In the genomic region with DNA sequence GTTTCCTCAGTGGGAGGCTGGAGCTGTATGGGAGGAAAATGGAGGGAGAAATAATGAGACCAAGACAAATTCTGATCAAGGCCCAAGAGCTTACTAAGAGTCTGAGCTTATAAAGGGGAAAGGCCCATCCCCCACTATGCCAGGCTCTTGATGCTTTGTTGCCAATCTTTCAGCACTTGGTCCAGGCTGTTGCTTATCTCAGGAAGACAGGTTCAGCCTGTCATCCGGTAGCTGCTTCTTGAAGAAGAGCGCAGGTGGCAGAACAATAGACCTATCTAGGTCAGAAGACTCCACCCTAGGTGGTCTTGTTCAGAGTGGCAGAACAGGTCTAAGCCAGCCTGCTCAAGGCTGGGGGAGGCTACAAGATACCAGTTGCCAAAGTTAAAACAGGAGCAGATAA, we compare ENCODE assay signal across 23 mouse cellular contexts.
DNase-seq lines count a peak whose midpoint lies in the region; ATAC-seq and TF ChIP-seq lines count a peak whose summit lies in the region.
"Had no signal": no experiment of that assay in that cellular context is flagged by ENCODE, and none has a peak within 500 bp of the region (broad histone marks: within the 10 kb centered on the region; RNA-seq: fewer than 3 reads in every experiment).

No protein-coding gene starts in this region.

- TF ChIP-seq CTCF in cerebellum, adult 2 months (IDR thresholded peaks at IDR 0.05; ENCODE audit: borderline replicate concordance, insufficient read depth, low read depth, low read length): no peak

- no peaks in the 10 kb centered on the region for H3K4me1 ChIP-seq in cerebellum, adult 2 months (ENCODE audit: control insufficient read depth, insufficient read depth, low read length)
- H3K4me1 ChIP-seq: embryonic facial prominence, embryonic 10.5 days; forebrain, embryonic 13.5 days; heart, embryonic 13.5 days; hindbrain, embryonic 12.5 days had no signal

- no peaks in the 10 kb centered on the region for H3K27me3 ChIP-seq in cerebellum, adult 2 months (ENCODE audit: control insufficient read depth, insufficient read depth, low read length)
- H3K27me3 ChIP-seq: forebrain, embryonic 13.5 days; heart, embryonic 13.5 days; hindbrain, embryonic 12.5 days; Patski had no signal

- peak; percentile 47; the same call in 1 of the 2 replicates for ATAC-seq in megakaryocyte-erythroid progenitor cell, adult 5-6 weeks (replicated peaks; ENCODE audit: low FRiP score, low TSS enrichment, poor library complexity, severe bottlenecking)
- ATAC-seq: CD4-positive, CD25-positive, alpha-beta regulatory T cell, adult 4 months; forebrain, embryonic 13.5 days; forebrain, postnatal 0 days; hindbrain, embryonic 16.5 days; inflammation-experienced regulatory T-cells, adult 6 months; Patski had no signal

- TF ChIP-seq POLR2A in cerebellum, adult 2 months (IDR thresholded peaks at IDR 0.05; ENCODE audit: borderline replicate concordance, insufficient read depth, low read length): no peak

- H3K4me3 ChIP-seq in cerebellum, adult 2 months (replicated peaks; ENCODE audit: insufficient read depth, low read depth, low read length): no peak overlapping the region
- H3K4me3 ChIP-seq: embryonic facial prominence, embryonic 10.5 days; forebrain, embryonic 13.5 days; heart, embryonic 13.5 days; hindbrain, embryonic 12.5 days had no signal

- H3K27ac ChIP-seq in cerebellum, adult 2 months (ENCODE audit: insufficient read depth, low read length): no peak overlapping the region
- H3K27ac ChIP-seq: embryonic facial prominence, embryonic 10.5 days; forebrain, embryonic 13.5 days; heart, embryonic 13.5 days; hindbrain, embryonic 12.5 days had no signal

- 97% methylated on average over 2 of the region's 2 CpGs for WGBS in cerebellum, adult 2 months

- intact Hi-C loops in heart, postnatal 36 days (cut with DNase I): no loop called here

- peak; percentile 33 for DNase-seq in ES-CJ7 (ENCODE audit: low read depth, low spot score)
- peak; percentile 50 to 61 for DNase-seq in thymus, postnatal 10 days (ENCODE audit: low spot score in 2 of 2)
- peak; percentile 62 for DNase-seq in thymus, postnatal 4 days
- no peak for DNase-seq in cerebellum, adult 2 months
- DNase-seq in heart, adult 8-10 months (ENCODE audit: low spot score): no peak
- DNase-seq in heart, postnatal 36 days: no peak
- DNase-seq: adrenal gland, adult 8-10 months; adrenal gland, postnatal 36 days; B cell, adult 2 months; cerebellum, adult 9-11 months; cerebellum, postnatal 36 days; forebrain, postnatal 0 days; gastrocnemius, postnatal 14 days; heart, postnatal 4 days had no signal

Comparison
In these comparisons a context has a peak if more than half of its experiments do, and no peak if none do; other contexts are left out.
1. DNase-seq: peak in ES-CJ7 (single experiment), thymus, postnatal 10 days (2 of 2) and thymus, postnatal 4 days (single experiment); none in cerebellum, adult 2 months (0 of 2), heart, adult 8-10 months (single experiment) and heart, postnatal 36 days (0 of 2).